Mouse (Mus musculus): ENCODE measurements around the gene Pnpla3. TPM values are rescaled to one million over a fixed set of nuclear protein-coding genes. Genes with fewer than 3 reads are reported as not detected.

Pnpla3 gene
- polyA plus RNA-seq, 1 experiment, result 35.3 TPM

GRCm38 (mm10) chr15:84217969-84218782, 50.5 kb downstream of the Pnpla3 start:
- H3K4me1 ChIP-seq (replicated peaks; ENCODE audit: control insufficient read depth, insufficient read depth, low read length), result peaks cover 2% of the 10 kb centered on the region; the same call in 1 of the 2 replicates
- DNase-seq, result no peak

GRCm38 (mm10) chr15:84218783-84219271, 51.2 kb downstream of the Pnpla3 start:
- Histone ChIP-seq H3K27me3 (ENCODE audit: control insufficient read depth, insufficient read depth, low read length) (no peaks in the 10 kb centered on the region), H3K4me1 (replicated peaks; ENCODE audit: control insufficient read depth, insufficient read depth, low read length) (peaks cover 2% of the 10 kb centered on the region; the same call in 1 of the 2 replicates), H3K4me3 (ENCODE audit: control insufficient read depth, insufficient read depth, low read length) (no peak overlapping the region), H3K27ac (ENCODE audit: control insufficient read depth, insufficient read depth, low read length) (no peak overlapping the region), H3K36me3 (ENCODE audit: control insufficient read depth, insufficient read depth, low read length) (peaks cover 6% of the 10 kb centered on the region; the same call in 1 of the 2 replicates)
- 33% methylated on average over 9 of the region's 9 CpGs for WGBS
- TF ChIP-seq CTCF (IDR thresholded peaks at IDR 0.05; ENCODE audit: borderline replicate concordance, control insufficient read depth, extremely low read depth, insufficient read depth, low read length, poor library complexity), result no peak
- DNase-seq, result no peak

More at GRCm38 (mm10) chr15:84217969-84218782, 50.5 kb downstream of the Pnpla3 start:
- WGBS, result 39% methylated on average over 23 of the region's 23 CpGs
- H3K27ac ChIP-seq (ENCODE audit: control insufficient read depth, insufficient read depth, low read length), result no peak overlapping the region
- H3K36me3 ChIP-seq (ENCODE audit: control insufficient read depth, insufficient read depth, low read length), result peaks cover 6% of the 10 kb centered on the region; the same call in 1 of the 2 replicates
- no peak overlapping the region for H3K4me3 ChIP-seq (ENCODE audit: control insufficient read depth, insufficient read depth, low read length)
- no peaks in the 10 kb centered on the region for H3K27me3 ChIP-seq (ENCODE audit: control insufficient read depth, insufficient read depth, low read length)
- TF ChIP-seq POLR2A (IDR thresholded peaks at IDR 0.05; ENCODE audit: control insufficient read depth, extremely low read depth, insufficient read depth, low read length, poor library complexity) (no peak), CTCF (IDR thresholded peaks at IDR 0.05; ENCODE audit: borderline replicate concordance, control insufficient read depth, extremely low read depth, insufficient read depth, low read length, poor library complexity) (no peak)

GRCm38 (mm10) chr15:84221539-84221938, 53.9 kb downstream of the Pnpla3 start:
- WGBS, result 89% methylated on average over 5 of the region's 5 CpGs
- H3K4me3 ChIP-seq (ENCODE audit: control insufficient read depth, insufficient read depth, low read length), result no peak overlapping the region
- H3K4me1 ChIP-seq (replicated peaks; ENCODE audit: control insufficient read depth, insufficient read depth, low read length), result peaks cover 2% of the 10 kb centered on the region; the same call in 1 of the 2 replicates
- no peaks in the 10 kb centered on the region for H3K27me3 ChIP-seq (ENCODE audit: control insufficient read depth, insufficient read depth, low read length)
- TF ChIP-seq POLR2A (IDR thresholded peaks at IDR 0.05; ENCODE audit: control insufficient read depth, extremely low read depth, insufficient read depth, low read length, poor library complexity) (no peak), CTCF (IDR thresholded peaks at IDR 0.05; ENCODE audit: borderline replicate concordance, control insufficient read depth, extremely low read depth, insufficient read depth, low read length, poor library complexity) (no peak)
- no peak for DNase-seq
- no peak overlapping the region for H3K27ac ChIP-seq (ENCODE audit: control insufficient read depth, insufficient read depth, low read length)
- H3K36me3 ChIP-seq (ENCODE audit: control insufficient read depth, insufficient read depth, low read length), result no peaks in the 10 kb centered on the region

- WGBS, result 79% methylated on average over 6 of the region's 6 CpGs
- no peak overlapping the region for H3K27ac ChIP-seq (ENCODE audit: control insufficient read depth, insufficient read depth, low read length)
These were observed 55.8 kb downstream of the Pnpla3 start for GRCm38 (mm10) chr15:84223423-84223822.

GRCm38 (mm10) chr15:84224779-84225178, 57.1 kb downstream of the Pnpla3 start:
- 85% methylated on average over 10 of the region's 10 CpGs for WGBS
- no peaks in the 10 kb centered on the region for H3K27me3 ChIP-seq (ENCODE audit: control insufficient read depth, insufficient read depth, low read length)
- H3K4me3 ChIP-seq (ENCODE audit: control insufficient read depth, insufficient read depth, low read length), result no peak overlapping the region
- no peak overlapping the region for H3K27ac ChIP-seq (ENCODE audit: control insufficient read depth, insufficient read depth, low read length)
- no peaks in the 10 kb centered on the region for H3K4me1 ChIP-seq (replicated peaks; ENCODE audit: control insufficient read depth, insufficient read depth, low read length)
- H3K36me3 ChIP-seq (ENCODE audit: control insufficient read depth, insufficient read depth, low read length), result no peaks in the 10 kb centered on the region
- TF ChIP-seq CTCF (IDR thresholded peaks at IDR 0.05; ENCODE audit: borderline replicate concordance, control insufficient read depth, extremely low read depth, insufficient read depth, low read length, poor library complexity), result no peak
- no peak for TF ChIP-seq POLR2A (IDR thresholded peaks at IDR 0.05; ENCODE audit: control insufficient read depth, extremely low read depth, insufficient read depth, low read length, poor library complexity)
- DNase-seq, result no peak

More at GRCm38 (mm10) chr15:84223423-84223822, 55.8 kb downstream of the Pnpla3 start:
- Histone ChIP-seq H3K27me3 (ENCODE audit: control insufficient read depth, insufficient read depth, low read length) (no peaks in the 10 kb centered on the region), H3K36me3 (ENCODE audit: control insufficient read depth, insufficient read depth, low read length) (no peaks in the 10 kb centered on the region), H3K4me3 (ENCODE audit: control insufficient read depth, insufficient read depth, low read length) (no peak overlapping the region), H3K4me1 (replicated peaks; ENCODE audit: control insufficient read depth, insufficient read depth, low read length) (peaks cover 2% of the 10 kb centered on the region; the same call in 1 of the 2 replicates)
- TF ChIP-seq CTCF (IDR thresholded peaks at IDR 0.05; ENCODE audit: borderline replicate concordance, control insufficient read depth, extremely low read depth, insufficient read depth, low read length, poor library complexity), result no peak
- no peak for TF ChIP-seq POLR2A (IDR thresholded peaks at IDR 0.05; ENCODE audit: control insufficient read depth, extremely low read depth, insufficient read depth, low read length, poor library complexity)
- no peak for DNase-seq

- DNase-seq, result no peak
- no peak for TF ChIP-seq CTCF (IDR thresholded peaks at IDR 0.05; ENCODE audit: borderline replicate concordance, control insufficient read depth, extremely low read depth, insufficient read depth, low read length, poor library complexity)
- no peak for TF ChIP-seq POLR2A (IDR thresholded peaks at IDR 0.05; ENCODE audit: control insufficient read depth, extremely low read depth, insufficient read depth, low read length, poor library complexity)
- Histone ChIP-seq H3K36me3 (ENCODE audit: control insufficient read depth, insufficient read depth, low read length) (no peaks in the 10 kb centered on the region), H3K27ac (ENCODE audit: control insufficient read depth, insufficient read depth, low read length) (no peak overlapping the region), H3K27me3 (ENCODE audit: control insufficient read depth, insufficient read depth, low read length) (peaks cover 4% of the 10 kb centered on the region; the same call in 1 of the 2 replicates), H3K4me1 (replicated peaks; ENCODE audit: control insufficient read depth, insufficient read depth, low read length) (no peaks in the 10 kb centered on the region), H3K4me3 (ENCODE audit: control insufficient read depth, insufficient read depth, low read length) (no peak overlapping the region)
- 98% methylated on average over 15 of the region's 15 CpGs for WGBS
These were observed 59.3 kb downstream of the Pnpla3 start for GRCm38 (mm10) chr15:84226918-84227317.

All from thymus, adult 2 months (tissue).